ENCODE assay signal across 9 mouse cellular contexts in genomic region chr6:94163325-94163995, GRCm38 (mm10).
A peak's percentile ranks its signal among the peaks of the same experiment; 100 is the strongest.
DNase-seq lines count a peak whose midpoint lies in the region; ATAC-seq and TF ChIP-seq lines count a peak whose summit lies in the region.
"Had no signal": no experiment of that assay in that cellular context is flagged by ENCODE, and none has a peak within 500 bp of the region (broad histone marks: within the 10 kb centered on the region; RNA-seq: fewer than 3 reads in every experiment).

No protein-coding gene starts in this region.

- H3K4me1 ChIP-seq in heart, embryonic 12.5 days (replicated peaks): peaks cover 63% of the 10 kb centered on the region
- H3K4me1 ChIP-seq in testis, adult 2 months (ENCODE audit: control insufficient read depth, insufficient read depth, low read length): no peaks in the 10 kb centered on the region
- peaks cover 28% of the 10 kb centered on the region for H3K4me1 ChIP-seq in limb, embryonic 15.5 days

- peak overlapping the region; percentile 65 for H3K27ac ChIP-seq in heart, embryonic 12.5 days (ENCODE audit: poor library complexity, severe bottlenecking)
- peak overlapping the region; percentile 21 for H3K27ac ChIP-seq in testis, adult 2 months (ENCODE audit: control insufficient read depth, insufficient read depth, low read depth, low read length)
- peak overlapping the region; percentile 47 for H3K27ac ChIP-seq in limb, embryonic 15.5 days

- peak overlapping the region; percentile 55 for H3K4me2 ChIP-seq in heart, embryonic 12.5 days
- 0 out of 2 replicates have a peak overlapping the region, but pooled peaks have one; percentile 2 for H3K4me2 ChIP-seq in limb, embryonic 15.5 days

- no peak for DNase-seq in heart, postnatal 4 days
- no peak for DNase-seq in testis, postnatal 14 days (ENCODE audit: low spot score)
- no peak for DNase-seq in adrenal gland, postnatal 25 days
- no peak for DNase-seq in thymus, postnatal 0 days (ENCODE audit: low spot score)
- DNase-seq in thymus, postnatal 4 days: no peak
- DNase-seq: cerebellum, adult 11 months had no signal

- 0 out of 2 replicates have a peak overlapping the region, but pooled peaks have one; percentile 31 for H3K9ac ChIP-seq in heart, embryonic 12.5 days
- no peak overlapping the region for H3K9ac ChIP-seq in limb, embryonic 15.5 days

- ATAC-seq in heart, embryonic 12.5 days (ENCODE audit: insufficient number of reproducible peaks, low FRiP score): no peak
- ATAC-seq in limb, embryonic 15.5 days (ENCODE audit: insufficient number of reproducible peaks, low FRiP score, low TSS enrichment, low read depth): no peak

- H3K27me3 ChIP-seq in heart, embryonic 12.5 days (replicated peaks): no peaks in the 10 kb centered on the region
- no peaks in the 10 kb centered on the region for H3K27me3 ChIP-seq in testis, adult 2 months (ENCODE audit: control insufficient read depth, insufficient read depth, low read length)
- H3K27me3 ChIP-seq in limb, embryonic 15.5 days: no peaks in the 10 kb centered on the region

- TF ChIP-seq POLR2A in testis, adult 2 months (IDR thresholded peaks at IDR 0.05; ENCODE audit: control insufficient read depth, low read depth, low read length): no peak

- no peaks in the 10 kb centered on the region for H3K36me3 ChIP-seq in heart, embryonic 12.5 days
- H3K36me3 ChIP-seq in testis, adult 2 months (ENCODE audit: control insufficient read depth, insufficient read depth, low read length): no peaks in the 10 kb centered on the region
- H3K36me3 ChIP-seq in limb, embryonic 15.5 days: no peaks in the 10 kb centered on the region

- WGBS in heart, embryonic 12.5 days: 34% methylated on average over 9 of the region's 9 CpGs
- 30% methylated on average over 9 of the region's 9 CpGs for WGBS in limb, embryonic 15.5 days

- peak overlapping the region; percentile 10; the same call in 1 of the 2 replicates for H3K4me3 ChIP-seq in heart, embryonic 12.5 days
- no peak overlapping the region for H3K4me3 ChIP-seq in testis, adult 2 months (ENCODE audit: control insufficient read depth, low read depth, low read length)
- no peak overlapping the region for H3K4me3 ChIP-seq in limb, embryonic 15.5 days

- H3K9me3 ChIP-seq in heart, embryonic 12.5 days (replicated peaks): no peaks in the 10 kb centered on the region
- H3K9me3 ChIP-seq in limb, embryonic 15.5 days: no peaks in the 10 kb centered on the region

- TF ChIP-seq CTCF in testis, adult 2 months (IDR thresholded peaks at IDR 0.05; ENCODE audit: control insufficient read depth, insufficient read depth, insufficient replicate concordance, low read depth, low read length): no peak
